ENCODE assay signal across 8 mouse cellular contexts in genomic region chr4:44910065-44910464, GRCm38 (mm10).
A peak's percentile ranks its signal among the peaks of the same experiment; 100 is the strongest.
DNase-seq lines count a peak whose midpoint lies in the region.

No protein-coding gene starts in this region.

- peak; percentile 44 to 50 for DNase-seq in cerebellum, postnatal 10 days
- no peak for DNase-seq in cerebellum, adult 8-10 months
- peak; percentile 10 for DNase-seq in kidney, postnatal 14 days
- DNase-seq in kidney, adult 18-20 months: no peak
- peak; percentile 14 for DNase-seq in MN1 (ENCODE audit: low spot score)
- peak; percentile 55 for DNase-seq in lung, postnatal 36 days
- DNase-seq in frontal cortex, postnatal 36 days (ENCODE audit: low spot score in 2 of 2): no peak
- no peak for DNase-seq in layer of hippocampus, adult 9-11 months

Comparison
In these comparisons a context has a peak if more than half of its experiments do, and no peak if none do; other contexts are left out.
1. DNase-seq: peak in cerebellum, postnatal 10 days (2 of 2), kidney, postnatal 14 days (single experiment), MN1 (single experiment) and lung, postnatal 36 days (single experiment); none in cerebellum, adult 8-10 months (single experiment), kidney, adult 18-20 months (single experiment), frontal cortex, postnatal 36 days (0 of 2) and layer of hippocampus, adult 9-11 months (single experiment).